Mouse (Mus musculus): Measurements from ENCODE around the gene Il11ra1.
"Not testable (repeated sequence)": the region's sequence is repeated elsewhere in the genome, so short reads cannot be mapped to it uniquely, and the experiment has no call there.

- TF ChIP-seq POLR2A (IDR thresholded peaks at IDR 0.05; ENCODE audit: borderline replicate concordance, low read depth, low read length); CTCF (IDR thresholded peaks at IDR 0.05; ENCODE audit: low read depth, low read length): not testable (repeated sequence)
These were observed 16.5 kb upstream of the Il11ra1 start for GRCm38 (mm10) chr4:41683303-41683702.
